Mouse (Mus musculus): ENCODE measurements around the gene Mag. TPM values are rescaled to one million over a fixed set of nuclear protein-coding genes. Genes with fewer than 3 reads are reported as not detected.
"Not testable (repeated sequence)": the region's sequence is repeated elsewhere in the genome, so short reads cannot be mapped to it uniquely, and the experiment has no call there.

Mag gene
- polyA plus RNA-seq, 1 experiment = 2.2 TPM

DNA sequence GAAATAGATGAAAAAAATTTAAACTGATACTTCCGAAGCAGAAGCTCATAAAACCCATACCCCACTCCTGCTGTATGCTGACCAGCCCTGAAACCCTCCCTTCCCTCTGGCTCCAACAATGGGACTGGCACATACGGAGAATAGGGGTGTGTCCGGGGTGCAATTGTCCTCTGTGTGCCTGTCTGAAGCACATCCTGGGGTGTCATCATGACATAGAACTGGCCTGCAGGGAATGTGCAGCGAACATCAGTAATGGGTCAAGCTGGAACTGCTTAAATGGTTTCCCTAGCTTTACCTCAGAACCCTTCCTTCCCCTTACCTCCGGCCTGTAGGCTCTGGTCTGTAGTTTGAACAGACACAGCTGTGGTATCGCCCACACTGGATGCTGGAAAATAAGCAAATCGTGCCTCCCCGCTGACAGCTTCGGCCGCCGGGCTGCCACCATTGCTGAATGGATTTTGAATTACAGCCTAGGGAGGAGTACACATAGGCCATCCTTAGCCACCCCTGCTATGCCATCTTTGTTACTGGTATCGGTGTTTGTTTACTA, 40.4 kb upstream of the Mag start:
- DNase-seq (ENCODE audit: low read depth) = no peak
- TF ChIP-seq CTCF (IDR thresholded peaks at IDR 0.05; ENCODE audit: borderline replicate concordance, extremely low read depth, insufficient read depth, insufficient read length) (no peak), POLR2A (IDR thresholded peaks at IDR 0.05; ENCODE audit: borderline replicate concordance, extremely low read depth, insufficient read depth, insufficient read length, poor library complexity, severe bottlenecking) (no peak)

DNA sequence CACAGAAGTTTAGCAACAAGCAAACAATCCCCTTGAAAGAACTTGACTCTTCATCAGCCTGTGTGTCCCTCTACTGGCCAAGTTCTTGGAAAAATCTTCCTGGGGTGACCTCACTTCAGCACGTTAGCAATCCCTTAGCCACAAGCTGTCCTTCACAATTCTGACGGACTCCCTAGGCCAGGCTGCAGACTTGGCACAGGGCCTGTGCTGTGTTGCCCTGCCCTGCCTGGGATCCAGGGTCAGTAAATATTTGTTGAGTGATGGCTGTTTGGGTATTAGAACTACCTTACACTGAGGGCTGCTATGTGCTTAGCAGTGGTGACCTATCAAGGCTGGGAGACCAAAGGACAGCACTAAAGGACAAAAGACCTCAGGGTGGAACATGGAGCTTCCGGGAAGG, 39.4 kb upstream of the Mag start:
- no peak for DNase-seq (ENCODE audit: low read depth)
- TF ChIP-seq CTCF (IDR thresholded peaks at IDR 0.05; ENCODE audit: borderline replicate concordance, extremely low read depth, insufficient read depth, insufficient read length) (no peak), POLR2A (IDR thresholded peaks at IDR 0.05; ENCODE audit: borderline replicate concordance, extremely low read depth, insufficient read depth, insufficient read length, poor library complexity, severe bottlenecking) (no peak)

GRCm38 (mm10) chr7:30953459-30953858, 38.8 kb upstream of the Mag start:
- DNase-seq (ENCODE audit: low read depth) = no peak

GRCm38 (mm10) chr7:30952441-30953265, 38.0 kb upstream of the Mag start:
- TF ChIP-seq CTCF (IDR thresholded peaks at IDR 0.05; ENCODE audit: borderline replicate concordance, extremely low read depth, insufficient read depth, insufficient read length) (no peak), POLR2A (IDR thresholded peaks at IDR 0.05; ENCODE audit: borderline replicate concordance, extremely low read depth, insufficient read depth, insufficient read length, poor library complexity, severe bottlenecking) (no peak)
- no peak for DNase-seq (ENCODE audit: low read depth)

More at GRCm38 (mm10) chr7:30953459-30953858, 38.8 kb upstream of the Mag start:
- no peak for TF ChIP-seq CTCF (IDR thresholded peaks at IDR 0.05; ENCODE audit: borderline replicate concordance, extremely low read depth, insufficient read depth, insufficient read length)
- no peak for TF ChIP-seq POLR2A (IDR thresholded peaks at IDR 0.05; ENCODE audit: borderline replicate concordance, extremely low read depth, insufficient read depth, insufficient read length, poor library complexity, severe bottlenecking)

- not testable (repeated sequence) for DNase-seq (ENCODE audit: low read depth)
These were observed 35.2 kb upstream of the Mag start for GRCm38 (mm10) chr7:30949902-30950301.

DNA sequence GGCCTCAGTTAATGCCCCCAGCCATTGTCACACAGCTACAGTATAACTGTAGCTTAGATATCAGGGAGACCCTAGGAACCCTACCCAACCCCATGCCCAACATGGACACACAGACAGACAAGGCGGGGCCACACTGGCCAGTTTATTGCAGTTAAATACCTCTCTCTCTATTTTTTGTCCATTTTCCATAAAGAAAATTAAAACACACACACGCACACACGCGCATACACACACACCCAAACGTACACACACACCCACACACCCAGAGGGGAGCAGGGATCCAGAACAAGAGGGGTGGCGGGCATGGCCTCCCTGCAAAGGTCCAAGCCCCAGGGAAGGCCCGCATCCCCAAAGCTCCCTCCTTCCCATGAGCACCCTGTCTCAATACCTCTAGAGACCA, 31.2 kb upstream of the Mag start:
- TF ChIP-seq POLR2A (IDR thresholded peaks at IDR 0.05; ENCODE audit: borderline replicate concordance, extremely low read depth, insufficient read depth, insufficient read length, poor library complexity, severe bottlenecking) (no peak), CTCF (IDR thresholded peaks at IDR 0.05; ENCODE audit: borderline replicate concordance, extremely low read depth, insufficient read depth, insufficient read length) (no peak)
- no peak for DNase-seq (ENCODE audit: low read depth)

GRCm38 (mm10) chr7:30945466-30945865, 30.8 kb upstream of the Mag start:
- not testable (repeated sequence) for DNase-seq (ENCODE audit: low read depth)

- DNase-seq (ENCODE audit: low read depth) = not testable (repeated sequence)
These were observed 30.0 kb upstream of the Mag start for GRCm38 (mm10) chr7:30944706-30945105.

DNA sequence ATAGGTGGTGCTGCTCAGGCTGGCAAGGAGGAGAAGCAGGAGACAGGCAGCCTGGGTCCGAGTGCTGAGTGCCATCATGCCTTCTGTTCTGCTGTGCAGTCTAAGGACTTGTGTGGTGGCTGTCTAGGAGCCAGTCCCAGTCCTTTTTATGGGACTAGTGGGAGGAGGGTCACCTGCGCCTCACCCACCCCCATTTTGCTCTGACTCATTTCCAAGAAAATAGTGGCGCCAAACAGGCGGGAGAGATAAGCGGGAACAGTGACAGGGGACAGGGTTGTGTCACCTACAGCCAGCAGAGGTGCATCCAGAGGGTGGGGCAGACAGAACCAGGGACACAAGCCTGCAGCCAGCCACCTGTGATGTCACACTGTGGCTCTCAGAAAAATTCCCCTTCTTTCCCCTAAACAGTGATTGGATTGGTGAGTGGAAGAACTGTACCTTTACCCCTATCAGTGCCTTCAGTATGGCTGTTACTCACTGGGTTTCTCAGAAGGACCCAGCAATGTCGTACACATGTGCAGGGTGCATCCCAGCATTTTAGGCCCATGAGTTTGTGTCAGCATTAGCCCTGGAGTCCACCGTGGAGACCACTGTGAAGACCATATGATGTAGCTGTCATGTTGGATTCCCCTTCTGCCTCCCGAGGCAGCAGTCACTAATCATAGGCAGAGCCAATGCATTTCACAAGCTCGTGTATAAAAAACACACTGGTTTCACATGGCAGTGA, 29.4 kb upstream of the Mag start, which contains the start of gene Hamp:
Gene Hamp (minus strand): TSS at position 124 of the 727 bp plus-strand sequence.
- no peak for DNase-seq (ENCODE audit: low read depth)
- TF ChIP-seq CTCF (IDR thresholded peaks at IDR 0.05; ENCODE audit: borderline replicate concordance, extremely low read depth, insufficient read depth, insufficient read length) (no peak), POLR2A (IDR thresholded peaks at IDR 0.05; ENCODE audit: borderline replicate concordance, extremely low read depth, insufficient read depth, insufficient read length, poor library complexity, severe bottlenecking) (no peak)

DNA sequence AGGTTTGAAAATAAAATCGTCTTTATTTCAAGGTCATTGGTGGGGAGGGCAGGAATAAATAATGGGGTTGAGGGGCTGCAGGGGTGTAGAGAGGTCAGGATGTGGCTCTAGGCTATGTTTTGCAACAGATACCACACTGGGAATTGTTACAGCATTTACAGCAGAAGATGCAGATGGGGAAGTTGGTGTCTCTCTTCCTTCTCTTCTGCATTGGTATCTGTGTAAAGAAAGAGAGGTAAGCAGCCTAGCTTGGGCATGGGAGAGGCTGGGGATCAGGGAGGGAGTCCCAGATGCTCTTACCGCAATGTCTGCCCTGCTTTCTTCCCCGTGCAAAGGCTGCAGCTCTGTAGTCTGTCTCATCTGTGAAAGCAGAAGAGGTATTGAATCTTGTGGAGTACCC, 27.7 kb upstream of the Mag start:
- DNase-seq (ENCODE audit: low read depth) = not testable (repeated sequence)

DNA sequence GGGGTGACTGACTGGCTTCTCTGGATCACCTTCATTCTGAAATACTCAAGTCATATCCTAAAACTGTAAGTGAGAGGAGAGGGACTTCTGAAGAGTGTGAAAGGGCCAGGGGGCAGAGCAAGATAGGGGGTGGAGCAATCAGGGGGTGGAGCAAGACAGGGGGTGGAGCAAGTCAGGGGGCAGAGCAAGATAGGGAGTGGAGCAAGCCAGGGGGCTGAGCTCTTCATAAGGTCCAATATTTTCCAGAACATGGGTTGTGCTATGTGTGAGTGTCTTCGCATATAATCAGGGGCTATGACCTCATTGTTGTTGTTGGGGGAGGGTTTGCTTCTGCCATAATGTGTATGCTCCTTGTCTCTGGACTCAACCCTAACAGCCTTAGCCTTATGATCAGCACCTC, 25.4 kb upstream of the Mag start:
- DNase-seq (ENCODE audit: low read depth) = not testable (repeated sequence)

GRCm38 (mm10) chr7:30935422-30936099, 20.9 kb upstream of the Mag start:
- DNase-seq (ENCODE audit: low read depth) = not testable (repeated sequence)

- not testable (repeated sequence) for DNase-seq (ENCODE audit: low read depth)
These were observed 9.9 kb upstream of the Mag start, which contains the start of gene Hamp2 for GRCm38 (mm10) chr7:30924581-30924980. Gene Hamp2, minus strand, starts transcription at chr7:30924681.

All from brain, embryonic 14.5 days (tissue).